Mouse (Mus musculus): ENCODE measurements at regions not wholly inside any gene's neighbourhood (a gene's known extent, or its start where the extent isn't known, plus 50 kb on each side); places are given as distances from the start of the nearest gene placed in this dataset.
A peak's percentile ranks its signal among the peaks of the same experiment; 100 is the strongest.

DNA sequence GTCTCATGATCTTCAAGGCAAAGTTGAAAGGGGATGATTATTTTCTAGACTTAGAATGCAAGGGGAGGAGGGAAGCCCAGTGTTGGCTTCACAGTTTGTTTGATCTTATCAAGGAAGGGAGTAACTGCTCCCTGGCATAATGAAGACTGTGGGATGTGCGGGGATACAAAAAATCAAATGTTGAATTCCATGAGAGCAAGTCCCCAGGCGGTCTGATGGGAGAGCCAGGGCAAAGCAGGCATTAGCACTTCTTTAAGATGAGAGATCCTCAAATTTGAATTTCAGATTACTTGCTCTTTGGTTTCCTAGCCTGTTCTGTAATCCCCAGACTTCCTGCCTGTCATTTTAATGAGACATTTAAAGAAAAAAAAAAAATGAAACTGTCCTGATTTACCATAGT lies 525.6 kb upstream of the Man1a start:
- TF ChIP-seq CTCF (IDR thresholded peaks at IDR 0.05; ENCODE audit: low read depth) (no peak), EP300 (IDR thresholded peaks at IDR 0.05; ENCODE audit: low read depth) (no peak)
- no peaks in the 10 kb centered on the region for H3K27me3 ChIP-seq (ENCODE audit: control insufficient read depth, insufficient read depth, low read length)

DNA sequence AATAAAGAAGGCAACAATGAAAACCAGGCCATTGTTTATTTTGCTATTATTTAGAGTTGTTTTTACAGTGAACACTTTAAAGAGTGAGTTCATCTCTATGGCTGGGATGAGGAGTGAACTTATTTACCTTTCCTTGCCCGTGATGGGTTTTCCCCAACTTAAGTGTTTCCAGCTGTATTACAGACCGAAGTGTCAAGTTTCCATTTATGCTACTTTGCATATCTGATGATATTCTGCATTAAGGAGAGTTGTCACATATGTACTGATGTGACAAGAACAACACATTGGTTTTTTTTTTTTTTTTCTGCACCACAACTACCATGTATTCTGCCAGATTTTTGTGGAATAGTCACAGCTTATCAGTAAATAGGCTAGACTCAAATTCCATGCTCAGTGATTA lies 518.7 kb upstream of the Man1a start:
- Histone ChIP-seq H3K4me2 (ENCODE audit: low read depth, low read length) (no peak overlapping the region), H3K36me3 (replicated peaks; ENCODE audit: control insufficient read depth, insufficient read depth, low read length) (no peaks in the 10 kb centered on the region), H3K4me3 (ENCODE audit: low read depth, low read length) (no peak overlapping the region), H3K27ac (ENCODE audit: low read depth) (no peak overlapping the region), H3K9me3 (replicated peaks; ENCODE audit: control insufficient read depth, low read length) (no peaks in the 10 kb centered on the region), H3K4me1 (ENCODE audit: control insufficient read depth, insufficient read depth) (no peaks in the 10 kb centered on the region), H3K27me3 (ENCODE audit: control insufficient read depth, insufficient read depth, low read length) (no peaks in the 10 kb centered on the region), H3K9ac (replicated peaks; ENCODE audit: low read depth, low read length) (no peak overlapping the region)
- ATAC-seq (ENCODE audit: insufficient read depth, low read depth) (no peak), DNase-seq (ENCODE audit: low spot score) (no peak)
- WGBS: 68% methylated on average over 2 of the region's 2 CpGs
- TF ChIP-seq CTCF (IDR thresholded peaks at IDR 0.05; ENCODE audit: low read depth) (no peak), EP300 (IDR thresholded peaks at IDR 0.05; ENCODE audit: low read depth) (no peak)

More for the DNA sequence above, 525.6 kb upstream of the Man1a start:
- H3K4me3 ChIP-seq (ENCODE audit: low read depth, low read length): no peak overlapping the region
- WGBS: 27% methylated on average over 2 of the region's 2 CpGs
- H3K36me3 ChIP-seq (replicated peaks; ENCODE audit: control insufficient read depth, insufficient read depth, low read length): no peaks in the 10 kb centered on the region
- ATAC-seq (ENCODE audit: insufficient read depth, low read depth): no peak
- no peak overlapping the region for H3K27ac ChIP-seq (ENCODE audit: low read depth)
- no peak overlapping the region for H3K9ac ChIP-seq (replicated peaks; ENCODE audit: low read depth, low read length)
- H3K4me1 ChIP-seq (ENCODE audit: control insufficient read depth, insufficient read depth): no peaks in the 10 kb centered on the region
- H3K9me3 ChIP-seq (replicated peaks; ENCODE audit: control insufficient read depth, low read length): no peaks in the 10 kb centered on the region
- DNase-seq (ENCODE audit: low spot score): no peak
- no peak overlapping the region for H3K4me2 ChIP-seq (ENCODE audit: low read depth, low read length)

DNA sequence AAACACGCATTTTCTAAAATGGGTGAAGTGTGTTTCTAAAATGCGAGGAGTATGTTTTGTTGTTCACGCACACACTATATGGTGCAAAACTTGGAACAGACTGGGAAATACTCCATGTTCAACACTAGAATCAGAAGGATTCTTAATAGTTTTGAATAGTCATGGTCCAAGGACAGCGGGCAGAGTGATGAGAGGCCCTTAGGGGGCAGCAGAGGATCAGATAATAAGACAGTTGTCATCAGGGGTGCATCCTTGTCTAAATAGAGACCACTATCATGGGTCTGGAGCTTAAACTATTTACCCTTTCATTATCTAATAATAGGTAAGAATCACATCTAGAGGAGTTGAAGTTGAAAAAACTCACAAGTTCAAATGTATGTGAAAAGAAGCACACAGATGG lies 482.2 kb upstream of the Man1a start:
- no peak overlapping the region for H3K4me2 ChIP-seq (ENCODE audit: low read depth, low read length)
- H3K27me3 ChIP-seq (ENCODE audit: control insufficient read depth, insufficient read depth, low read length): no peaks in the 10 kb centered on the region
- H3K27ac ChIP-seq (ENCODE audit: low read depth): no peak overlapping the region
- no peak overlapping the region for H3K9ac ChIP-seq (replicated peaks; ENCODE audit: low read depth, low read length)
- H3K9me3 ChIP-seq (replicated peaks; ENCODE audit: control insufficient read depth, low read length): no peaks in the 10 kb centered on the region
- no peak overlapping the region for H3K4me3 ChIP-seq (ENCODE audit: low read depth, low read length)
- no peaks in the 10 kb centered on the region for H3K4me1 ChIP-seq (ENCODE audit: control insufficient read depth, insufficient read depth)
- no peaks in the 10 kb centered on the region for H3K36me3 ChIP-seq (replicated peaks; ENCODE audit: control insufficient read depth, insufficient read depth, low read length)
- no peak for ATAC-seq (ENCODE audit: insufficient read depth, low read depth)
- 50% methylated on average over 4 of the region's 4 CpGs for WGBS
- DNase-seq (ENCODE audit: low spot score): no peak
- TF ChIP-seq EP300 (IDR thresholded peaks at IDR 0.05; ENCODE audit: low read depth): no peak
- 0 out of 2 replicates have a peak, but pooled peaks have one; percentile 9 for TF ChIP-seq CTCF (IDR thresholded peaks at IDR 0.05; ENCODE audit: low read depth)

DNA sequence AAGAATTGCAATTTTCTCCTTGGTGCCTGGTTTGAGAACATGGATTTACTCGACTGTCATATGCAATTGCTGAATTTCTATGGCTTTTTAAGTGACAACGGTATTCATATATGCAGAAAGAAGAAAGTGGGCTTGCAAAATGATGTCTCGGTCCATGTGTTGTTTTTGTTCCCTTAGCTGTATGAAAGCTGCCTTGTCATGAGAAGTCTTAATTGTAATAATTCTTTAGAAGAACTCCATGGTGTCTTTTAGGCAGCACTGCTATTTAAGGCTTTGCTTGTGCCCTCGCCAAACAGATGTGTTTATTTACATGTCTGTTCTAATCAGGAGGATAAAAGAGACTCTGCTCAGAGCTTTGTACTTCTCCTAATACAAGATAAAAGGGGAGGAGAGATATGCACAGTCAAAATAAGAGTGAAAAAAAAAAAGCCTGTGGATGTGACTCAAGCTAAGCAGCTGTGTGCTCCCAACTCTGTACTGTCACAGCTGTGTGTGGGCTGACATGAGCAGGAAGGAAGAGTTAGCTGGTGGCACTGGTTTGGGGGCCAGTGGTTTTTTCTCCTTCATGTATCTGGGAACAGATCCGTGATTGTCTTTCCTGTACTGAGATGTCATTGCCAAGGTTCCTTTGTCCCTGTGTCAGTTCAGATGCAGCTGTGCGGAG lies 475.5 kb upstream of the Man1a start:
- H3K9me3 ChIP-seq (replicated peaks; ENCODE audit: control insufficient read depth, low read length): no peaks in the 10 kb centered on the region
- no peak overlapping the region for H3K27ac ChIP-seq (ENCODE audit: low read depth)
- no peak overlapping the region for H3K9ac ChIP-seq (replicated peaks; ENCODE audit: low read depth, low read length)
- no peak for ATAC-seq (ENCODE audit: insufficient read depth, low read depth)
- no peaks in the 10 kb centered on the region for H3K27me3 ChIP-seq (ENCODE audit: control insufficient read depth, insufficient read depth, low read length)
- H3K4me1 ChIP-seq (ENCODE audit: control insufficient read depth, insufficient read depth): no peaks in the 10 kb centered on the region
- no peak overlapping the region for H3K4me2 ChIP-seq (ENCODE audit: low read depth, low read length)
- TF ChIP-seq CTCF (IDR thresholded peaks at IDR 0.05; ENCODE audit: low read depth): no peak
- no peak overlapping the region for H3K4me3 ChIP-seq (ENCODE audit: low read depth, low read length)
- H3K36me3 ChIP-seq (replicated peaks; ENCODE audit: control insufficient read depth, insufficient read depth, low read length): no peaks in the 10 kb centered on the region
- DNase-seq (ENCODE audit: low spot score): no peak
- 60% methylated on average over 6 of the region's 6 CpGs for whole genome bisulfite sequencing

DNA sequence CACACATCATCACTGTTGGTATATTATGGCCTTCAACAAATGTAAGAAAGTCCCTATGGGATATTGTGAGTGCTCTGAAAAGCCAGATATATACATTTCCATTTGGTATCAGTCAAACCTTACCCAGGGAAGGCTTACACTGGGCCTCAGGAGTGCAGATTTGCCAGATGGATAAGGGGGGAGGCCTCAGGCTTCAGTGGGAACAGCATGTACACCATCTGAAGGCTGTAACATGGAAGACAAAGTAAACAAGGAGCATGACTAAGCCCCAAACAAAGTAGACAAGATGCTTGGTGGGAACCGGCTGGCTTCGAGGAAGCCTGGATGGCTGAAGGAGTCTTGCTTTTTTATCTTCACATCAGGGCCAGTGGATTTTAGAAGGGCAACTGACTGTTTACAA lies 474.3 kb upstream of the Man1a start:
- H3K27ac ChIP-seq (ENCODE audit: low read depth): no peak overlapping the region
- H3K36me3 ChIP-seq (replicated peaks; ENCODE audit: control insufficient read depth, insufficient read depth, low read length): no peaks in the 10 kb centered on the region
- no peak overlapping the region for H3K4me2 ChIP-seq (ENCODE audit: low read depth, low read length)
- H3K27me3 ChIP-seq (ENCODE audit: control insufficient read depth, insufficient read depth, low read length): no peaks in the 10 kb centered on the region
- DNase-seq (ENCODE audit: low spot score) (no peak), ATAC-seq (ENCODE audit: insufficient read depth, low read depth) (no peak)
- no peak overlapping the region for H3K4me3 ChIP-seq (ENCODE audit: low read depth, low read length)
- TF ChIP-seq EP300 (IDR thresholded peaks at IDR 0.05; ENCODE audit: low read depth): no peak
- no peak for TF ChIP-seq CTCF (IDR thresholded peaks at IDR 0.05; ENCODE audit: low read depth)
- no peak overlapping the region for H3K9ac ChIP-seq (replicated peaks; ENCODE audit: low read depth, low read length)
- H3K4me1 ChIP-seq (ENCODE audit: control insufficient read depth, insufficient read depth): no peaks in the 10 kb centered on the region
- 80% methylated on average over 2 of the region's 2 CpGs for WGBS
- H3K9me3 ChIP-seq (replicated peaks; ENCODE audit: control insufficient read depth, low read length): no peaks in the 10 kb centered on the region

DNA sequence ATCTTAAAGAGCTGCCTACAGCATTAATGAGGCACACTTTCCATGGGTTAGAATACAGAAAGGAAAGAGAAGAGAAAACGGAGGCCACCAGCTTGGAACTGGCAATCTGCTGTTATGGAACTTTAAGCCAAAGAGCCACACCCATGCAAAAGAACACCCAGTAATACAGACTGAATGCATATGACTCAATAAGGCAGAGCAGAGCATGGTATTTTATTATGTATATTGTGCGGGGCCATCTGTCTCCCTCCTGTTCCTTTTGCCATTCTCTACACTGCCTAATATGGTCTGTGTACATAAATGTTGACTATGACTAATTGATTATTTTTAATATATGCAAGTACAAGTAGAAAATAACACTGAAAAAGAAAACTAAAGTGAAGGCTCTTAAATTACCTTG lies 472.6 kb upstream of the Man1a start:
- no peak for DNase-seq (ENCODE audit: low spot score)
- WGBS: 82% methylated on average over 2 of the region's 2 CpGs
- TF ChIP-seq CTCF (IDR thresholded peaks at IDR 0.05; ENCODE audit: low read depth) (no peak), EP300 (IDR thresholded peaks at IDR 0.05; ENCODE audit: low read depth) (no peak)

More for the DNA sequence above, 472.6 kb upstream of the Man1a start:
- Histone ChIP-seq H3K4me2 (ENCODE audit: low read depth, low read length) (no peak overlapping the region), H3K27ac (ENCODE audit: low read depth) (no peak overlapping the region), H3K9ac (replicated peaks; ENCODE audit: low read depth, low read length) (no peak overlapping the region), H3K27me3 (ENCODE audit: control insufficient read depth, insufficient read depth, low read length) (no peaks in the 10 kb centered on the region), H3K36me3 (replicated peaks; ENCODE audit: control insufficient read depth, insufficient read depth, low read length) (no peaks in the 10 kb centered on the region), H3K4me1 (ENCODE audit: control insufficient read depth, insufficient read depth) (no peaks in the 10 kb centered on the region), H3K9me3 (replicated peaks; ENCODE audit: control insufficient read depth, low read length) (no peaks in the 10 kb centered on the region), H3K4me3 (ENCODE audit: low read depth, low read length) (no peak overlapping the region)
- ATAC-seq (ENCODE audit: insufficient read depth, low read depth): no peak
